Mouse (Mus musculus) intestine, embryonic 16.5 days (tissue): ENCODE results near the gene Ggt1. TPM values are rescaled to one million over a fixed set of nuclear protein-coding genes. Genes with fewer than 3 reads are reported as not detected.
A peak's percentile ranks its signal among the peaks of the same experiment; 100 is the strongest.

Experiments used
- ATAC-seq: fragments of 200-750 bp; cut with Nextera tagmentation; 2 replicates; pipeline ENCODE4 v1.8.0; 2017; ENCODE audit warnings: moderate TSS enrichment, moderate library complexity
- H3K27ac ChIP-seq: fragments of 300-500 bp; sonication (generic); 2 replicates; pipeline ENCODE4 v1.5.1; 2014; ENCODE audit warnings: mild to moderate bottlenecking, low read length
- H3K27me3 ChIP-seq: fragments of 300-500 bp; sonication (generic); replicated peaks from 2 replicates; pipeline ENCODE4 v1.6.1; 2014; ENCODE audit warnings: low read length, control low read depth, mixed read lengths; ENCODE audit not compliant: control insufficient read depth, insufficient read depth
- H3K36me3 ChIP-seq: fragments of 300-500 bp; sonication (generic); 2 replicates; pipeline ENCODE4 v1.6.1; 2014; ENCODE audit warnings: low read length, control low read depth; ENCODE audit not compliant: control insufficient read depth, insufficient read depth
- H3K4me1 ChIP-seq: fragments of 300-500 bp; sonication (generic); 2 replicates; pipeline ENCODE4 v1.6.1; 2014; ENCODE audit warnings: low read length, control low read depth, mixed read lengths; ENCODE audit not compliant: control insufficient read depth, insufficient read depth
- H3K4me2 ChIP-seq: fragments of 300-500 bp; sonication (generic); 2 replicates; pipeline ENCODE4 v1.6.1; 2014; ENCODE audit warnings: low read depth, low read length, control low read depth
- H3K4me3 ChIP-seq: fragments of 300-500 bp; sonication (generic); 2 replicates; pipeline ENCODE4 v1.5.1; 2014; ENCODE audit warnings: mild to moderate bottlenecking, low read length
- H3K9ac ChIP-seq: fragments of 300-500 bp; sonication (generic); 2 replicates; pipeline ENCODE4 v1.6.1; 2014; ENCODE audit warnings: low read depth, low read length
- H3K9me3 ChIP-seq: fragments of 300-500 bp; sonication (generic); 2 replicates; pipeline ENCODE4 v1.6.1; 2016; ENCODE audit warnings: low read length, control low read depth; ENCODE audit not compliant: control insufficient read depth
- WGBS: fragments of 180-500 bp; shearing (Covaris S2); extraction: QIAGEN DNeasy Blood & Tissue Kit; methylation state at CpG from one replicate; pipeline ENCODE4 v1.1.7; 2014; 5-methylcytosine and 5-hydroxymethylcytosine counted together
- polyA plus RNA-seq: library from polyadenylated mRNA; unstranded; fragments of >200 nt; fragmentation: Nextera tagmentation; extraction: Ambion mirVana; gene quantifications from 2 replicates; pipeline ENCODE4 v1.2.1, GENCODE M21; 2015

The Ggt1 gene
- polyA plus RNA-seq, 1 experiment from 2014 or later, result 115 TPM

DNA sequence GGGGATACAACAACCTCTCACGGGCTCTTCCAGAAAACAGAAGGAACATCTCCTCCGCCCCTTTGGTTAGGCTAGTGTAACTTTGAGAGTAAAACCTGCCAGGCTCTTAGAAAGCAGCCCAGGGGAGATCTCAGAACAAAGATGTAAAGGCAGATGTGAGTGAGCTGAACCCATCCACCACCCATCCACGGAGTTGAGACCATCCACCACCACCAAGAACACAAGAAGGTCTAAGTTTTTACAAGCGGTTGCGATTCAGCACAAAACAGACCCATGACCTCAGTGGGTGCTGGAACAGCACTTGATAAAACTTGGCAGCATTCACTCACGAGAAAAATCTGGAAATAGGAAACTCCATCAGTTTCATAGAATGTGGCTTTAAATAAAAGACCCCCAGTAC is 64.5 kb downstream of the Ggt1 start:
- Histone ChIP-seq H3K4me2 (no peak overlapping the region), H3K36me3 (no peaks in the 10 kb centered on the region), H3K9ac (no peak overlapping the region), H3K9me3 (no peaks in the 10 kb centered on the region), H3K27ac (no peak overlapping the region), H3K4me1 (peaks cover 7% of the 10 kb centered on the region; the same call in 1 of the 2 replicates), H3K27me3 (no peaks in the 10 kb centered on the region), H3K4me3 (no peak overlapping the region)
- no peak for ATAC-seq
- WGBS, result 35% methylated on average over 6 of the region's 6 CpGs

DNA sequence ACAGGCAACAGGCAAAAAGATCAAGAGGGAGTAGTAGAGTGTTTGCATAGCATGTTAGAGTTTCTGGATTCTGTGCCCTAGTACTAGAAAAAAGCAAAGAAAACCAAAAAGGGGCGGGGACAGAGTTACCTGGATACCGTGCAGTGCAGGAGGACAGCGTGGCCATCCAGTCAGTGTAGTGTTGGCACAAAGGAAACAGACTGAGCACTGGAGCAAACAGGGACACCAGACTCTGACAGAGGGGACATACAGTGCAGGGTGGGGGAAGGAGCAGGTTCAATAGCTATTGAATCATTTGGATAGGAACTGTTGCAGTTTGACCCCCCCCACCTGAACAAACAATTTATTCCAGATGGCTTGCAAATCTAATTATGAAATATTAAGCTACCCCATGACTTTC is 65.6 kb downstream of the Ggt1 start:
- no peak overlapping the region for H3K4me2 ChIP-seq
- no peaks in the 10 kb centered on the region for H3K27me3 ChIP-seq
- H3K9me3 ChIP-seq, result no peaks in the 10 kb centered on the region
- no peaks in the 10 kb centered on the region for H3K36me3 ChIP-seq
- no peak overlapping the region for H3K27ac ChIP-seq
- H3K4me3 ChIP-seq, result no peak overlapping the region
- H3K9ac ChIP-seq, result no peak overlapping the region
- peak; percentile 33; the same call in 1 of the 2 replicates for ATAC-seq
- peaks cover 7% of the 10 kb centered on the region; the same call in 1 of the 2 replicates for H3K4me1 ChIP-seq
- 50% methylated on average over 3 of the region's 3 CpGs for WGBS

DNA sequence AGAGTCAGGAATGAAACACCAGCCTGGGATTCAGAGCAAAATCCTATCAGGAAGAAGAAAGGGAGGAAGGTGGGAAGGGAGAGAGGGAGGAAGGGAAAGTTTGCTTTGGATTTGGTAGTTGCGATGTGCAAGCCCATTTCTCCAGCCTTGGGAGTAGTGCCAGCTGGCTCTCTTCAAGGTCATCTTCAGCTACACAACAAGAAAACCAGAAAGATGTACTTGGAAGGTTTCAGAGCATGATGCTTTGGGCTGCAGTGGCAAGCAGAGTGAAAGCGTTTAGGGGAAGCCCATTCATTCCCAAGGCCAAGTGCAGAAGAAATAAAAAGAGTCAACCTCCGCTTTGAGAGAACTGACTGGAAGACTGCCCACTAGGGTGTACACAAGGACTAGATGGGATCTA is 66.1 kb downstream of the Ggt1 start:
- Histone ChIP-seq H3K4me3 (no peak overlapping the region), H3K27me3 (no peaks in the 10 kb centered on the region), H3K36me3 (no peaks in the 10 kb centered on the region), H3K27ac (no peak overlapping the region), H3K4me2 (no peak overlapping the region), H3K9me3 (no peaks in the 10 kb centered on the region), H3K4me1 (peaks cover 7% of the 10 kb centered on the region; the same call in 1 of the 2 replicates), H3K9ac (no peak overlapping the region)
- WGBS, result 57% methylated on average over 3 of the region's 3 CpGs
- ATAC-seq, result no peak

DNA sequence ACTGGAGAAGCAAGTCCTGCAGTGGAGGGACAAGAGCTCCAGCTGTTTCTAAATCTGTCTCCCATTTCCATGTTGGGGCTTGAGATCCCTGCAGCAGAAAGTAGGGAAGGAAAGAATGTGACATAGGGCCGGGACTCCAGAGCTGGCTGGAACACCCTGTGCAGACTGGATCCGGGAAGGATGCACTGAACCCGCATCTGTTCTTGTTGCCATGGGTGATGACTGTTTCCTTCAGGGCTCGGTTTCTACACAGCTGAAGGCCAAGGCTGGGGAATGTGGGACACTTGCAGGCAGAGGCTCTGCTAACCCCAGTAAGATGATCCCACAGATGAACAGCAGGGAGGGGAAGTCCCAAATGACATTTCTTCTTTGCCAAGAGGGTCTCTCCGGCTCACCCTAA is 71.2 kb downstream of the Ggt1 start:
- ATAC-seq, result peak; percentile 54; the same call in 1 of the 2 replicates
- WGBS, result 45% methylated on average over 5 of the region's 5 CpGs
- no peak overlapping the region for H3K27ac ChIP-seq

DNA sequence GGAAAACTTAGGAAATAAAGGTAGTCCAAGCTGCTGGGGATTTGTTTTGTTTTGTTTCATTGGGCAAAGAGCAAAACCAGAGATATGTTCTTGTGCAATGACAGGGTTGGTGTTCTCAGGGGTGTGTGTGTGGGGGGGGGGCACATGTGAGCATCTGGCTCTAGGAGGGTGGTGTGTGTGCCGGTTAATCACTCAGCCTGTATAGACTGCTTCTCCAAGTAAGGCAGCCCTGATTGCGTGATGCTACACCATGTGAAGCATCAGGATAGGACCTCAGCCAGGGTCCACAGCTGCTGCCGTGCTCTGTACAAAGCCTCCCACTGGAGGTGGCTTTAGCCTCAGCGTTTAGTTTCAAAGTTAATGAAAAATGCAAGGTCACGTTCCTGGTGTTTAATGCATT is 71.6 kb downstream of the Ggt1 start:
- WGBS, result 64% methylated on average over 5 of the region's 5 CpGs
- Histone ChIP-seq H3K27ac (peak overlapping the region; percentile 28; the same call in 1 of the 2 replicates), H3K9ac (no peak overlapping the region)

More for the DNA sequence above, 71.2 kb downstream of the Ggt1 start:
- Histone ChIP-seq H3K27me3 (no peaks in the 10 kb centered on the region), H3K4me3 (no peak overlapping the region), H3K36me3 (no peaks in the 10 kb centered on the region), H3K4me2 (no peak overlapping the region), H3K9me3 (no peaks in the 10 kb centered on the region), H3K9ac (no peak overlapping the region), H3K4me1 (no peaks in the 10 kb centered on the region)

DNA sequence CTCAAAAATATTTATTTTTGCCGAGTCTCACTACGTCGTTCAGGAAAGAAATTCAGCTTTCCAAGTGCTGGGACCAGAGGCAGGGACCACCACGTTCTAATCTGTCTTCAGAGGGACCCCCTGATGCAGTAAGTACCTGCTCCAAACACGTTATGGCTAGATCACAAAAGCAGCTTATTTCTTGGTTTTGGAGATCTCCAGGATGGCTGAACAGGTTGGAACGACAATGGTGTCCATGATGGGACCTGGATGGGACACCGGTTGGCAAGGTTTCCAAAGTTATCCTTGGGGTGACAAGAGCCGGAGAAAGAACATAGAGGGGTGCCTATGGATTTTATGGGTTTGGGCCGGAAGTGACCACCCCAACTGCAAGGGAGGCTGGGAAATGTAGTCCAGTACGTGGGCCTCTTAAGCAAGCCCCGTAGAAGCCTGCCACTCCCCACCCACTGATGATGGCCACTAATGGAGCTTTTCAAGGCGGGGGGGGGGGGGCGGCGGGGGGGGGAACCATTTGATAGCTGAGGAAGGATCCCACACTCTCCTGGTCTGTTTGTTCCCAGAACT is 72.3 kb downstream of the Ggt1 start:
- H3K9me3 ChIP-seq, result no peaks in the 10 kb centered on the region
- WGBS, result 68% methylated on average over 14 of the region's 14 CpGs
- no peak overlapping the region for H3K9ac ChIP-seq
- H3K27ac ChIP-seq, result peak overlapping the region; percentile 28; the same call in 1 of the 2 replicates
- H3K4me2 ChIP-seq, result no peak overlapping the region
- H3K4me1 ChIP-seq, result no peaks in the 10 kb centered on the region
- H3K4me3 ChIP-seq, result no peak overlapping the region
- no peak for ATAC-seq
- H3K36me3 ChIP-seq, result no peaks in the 10 kb centered on the region
- no peaks in the 10 kb centered on the region for H3K27me3 ChIP-seq

More for the DNA sequence above, 71.6 kb downstream of the Ggt1 start:
- Histone ChIP-seq H3K4me3 (no peak overlapping the region), H3K9me3 (no peaks in the 10 kb centered on the region), H3K4me1 (no peaks in the 10 kb centered on the region), H3K4me2 (no peak overlapping the region), H3K27me3 (no peaks in the 10 kb centered on the region), H3K36me3 (no peaks in the 10 kb centered on the region)
- peak; percentile 48 for ATAC-seq

DNA sequence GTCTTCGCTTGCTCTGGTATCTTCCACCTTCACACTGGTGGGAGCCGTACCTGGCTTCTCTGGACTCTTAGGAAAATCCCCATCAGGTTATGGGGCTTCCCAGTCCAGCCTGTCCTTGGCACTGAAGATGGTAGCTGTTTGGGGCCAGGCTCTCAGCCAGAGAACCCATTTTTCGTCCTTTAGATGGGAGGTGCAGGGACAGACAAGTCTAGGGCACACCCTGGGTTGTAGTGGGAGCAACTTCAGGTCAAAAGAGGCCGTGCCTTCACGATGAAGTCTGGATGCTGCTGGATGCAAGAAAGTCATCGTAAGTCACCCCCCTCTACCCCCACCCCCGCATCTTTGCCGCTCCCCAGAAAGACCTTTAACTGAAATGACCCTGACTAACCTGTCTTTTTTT is 73.2 kb downstream of the Ggt1 start:
- no peak for ATAC-seq
- WGBS, result 95% methylated on average over 8 of the region's 8 CpGs
- H3K4me1 ChIP-seq, result no peaks in the 10 kb centered on the region
- no peak overlapping the region for H3K9ac ChIP-seq
- H3K4me3 ChIP-seq, result no peak overlapping the region
- H3K4me2 ChIP-seq, result no peak overlapping the region
- no peaks in the 10 kb centered on the region for H3K9me3 ChIP-seq
- H3K27me3 ChIP-seq, result no peaks in the 10 kb centered on the region
- H3K27ac ChIP-seq, result no peak overlapping the region
- H3K36me3 ChIP-seq, result no peaks in the 10 kb centered on the region

DNA sequence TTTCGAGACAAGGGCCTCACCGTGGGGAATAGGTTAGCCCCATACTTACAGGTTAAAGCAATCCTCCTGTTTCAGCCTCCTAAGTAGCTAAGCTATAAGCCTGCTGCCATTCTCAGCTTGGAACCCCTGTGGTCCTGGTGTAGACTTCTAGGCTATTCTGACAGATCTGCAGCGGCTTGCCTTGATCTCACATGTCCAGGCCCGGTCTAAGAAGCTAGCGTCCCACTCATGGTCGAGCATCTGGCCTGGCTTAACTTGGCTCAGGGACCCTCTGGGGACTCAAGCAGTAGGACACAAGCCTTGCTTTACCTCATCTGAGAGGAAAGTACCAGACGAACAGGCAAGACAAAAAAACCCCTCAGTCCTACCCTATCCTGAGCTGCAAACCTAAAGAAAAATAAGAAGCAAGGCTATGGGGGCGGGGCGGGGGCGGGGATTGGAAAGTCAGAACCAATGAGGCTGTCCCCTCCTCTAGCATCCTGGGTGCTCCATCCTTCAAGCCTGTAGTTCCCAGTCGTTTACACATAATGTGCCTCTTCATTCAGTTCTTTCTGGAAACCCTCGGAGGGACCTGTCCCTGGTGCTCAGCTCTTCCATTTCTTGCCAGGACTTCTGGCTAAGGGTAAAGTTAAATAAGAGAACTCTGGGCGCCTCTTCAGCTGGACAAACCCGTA is 73.8 kb downstream of the Ggt1 start:
- no peaks in the 10 kb centered on the region for H3K36me3 ChIP-seq
- no peak for ATAC-seq
- no peak overlapping the region for H3K9ac ChIP-seq
- H3K27me3 ChIP-seq, result no peaks in the 10 kb centered on the region
- no peaks in the 10 kb centered on the region for H3K4me1 ChIP-seq
- H3K27ac ChIP-seq, result no peak overlapping the region
- no peak overlapping the region for H3K4me2 ChIP-seq
- 68% methylated on average over 14 of the region's 14 CpGs for whole genome bisulfite sequencing
- no peaks in the 10 kb centered on the region for H3K9me3 ChIP-seq
- H3K4me3 ChIP-seq, result no peak overlapping the region

DNA sequence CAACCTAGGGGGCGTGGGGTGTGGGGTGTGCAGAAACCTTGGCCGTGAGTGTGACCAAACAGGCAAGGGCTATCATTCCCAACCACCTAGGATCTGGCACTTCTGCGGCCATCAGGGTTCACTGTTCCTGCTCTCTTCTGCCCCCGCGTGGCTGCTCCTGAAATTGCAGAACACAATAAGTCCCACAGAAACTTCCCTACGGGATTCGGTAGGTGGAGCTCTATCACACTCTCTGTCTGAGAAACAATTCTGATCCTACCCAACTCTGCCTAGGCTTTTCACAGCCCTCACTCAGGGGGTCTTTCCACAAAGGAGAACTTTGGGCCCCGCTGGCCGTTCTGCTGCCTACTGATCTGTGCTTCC is 74.3 kb downstream of the Ggt1 start:
- H3K4me3 ChIP-seq, result no peak overlapping the region
- WGBS, result 10% methylated on average over 9 of the region's 9 CpGs
- H3K36me3 ChIP-seq, result no peaks in the 10 kb centered on the region
- no peaks in the 10 kb centered on the region for H3K9me3 ChIP-seq
- H3K4me2 ChIP-seq, result no peak overlapping the region
- no peaks in the 10 kb centered on the region for H3K27me3 ChIP-seq
- no peaks in the 10 kb centered on the region for H3K4me1 ChIP-seq
- H3K27ac ChIP-seq, result no peak overlapping the region
- H3K9ac ChIP-seq, result no peak overlapping the region
- ATAC-seq, result no peak
